Mouse (Mus musculus): Measurements from ENCODE around the gene Mboat1.

- TF ChIP-seq CTCF (IDR thresholded peaks at IDR 0.05; ENCODE audit: control insufficient read depth, insufficient read depth, low read length) (no peak), POLR2A (IDR thresholded peaks at IDR 0.05; ENCODE audit: borderline replicate concordance, control insufficient read depth, low read depth, low read length) (no peak)
Measured at GRCm38 (mm10) chr13:30196661-30197060, 60.4 kb downstream of the Mboat1 start.

Measured in bone marrow, adult 2 months (tissue).